Mouse (Mus musculus) left cerebral cortex, adult 8-10 months (tissue): ENCODE measurements around the gene Vps13d. TPM values are rescaled to one million over a fixed set of nuclear protein-coding genes. Genes with fewer than 3 reads are reported as not detected.

Experiments used
- DNase-seq, 2 experiments: peaks; one replicate each; pipeline ENCODE4 v3.0.0; 2022; ENCODE audit warnings: low spot score in 2 of 2
- total RNA-seq, 4 experiments: library from RNA; stranded (reverse); gene quantifications; 2 replicates each; pipeline ENCODE4 v1.2.4; 2022

Gene Vps13d
- total RNA-seq, 4 experiments from 2014 or later, result 57.5 to 69.7 (median 65.1) TPM

- no peak for DNase-seq
Observed at GRCm38 (mm10) chr4:144980811-144981551, 213.8 kb downstream of the Vps13d start.

DNA sequence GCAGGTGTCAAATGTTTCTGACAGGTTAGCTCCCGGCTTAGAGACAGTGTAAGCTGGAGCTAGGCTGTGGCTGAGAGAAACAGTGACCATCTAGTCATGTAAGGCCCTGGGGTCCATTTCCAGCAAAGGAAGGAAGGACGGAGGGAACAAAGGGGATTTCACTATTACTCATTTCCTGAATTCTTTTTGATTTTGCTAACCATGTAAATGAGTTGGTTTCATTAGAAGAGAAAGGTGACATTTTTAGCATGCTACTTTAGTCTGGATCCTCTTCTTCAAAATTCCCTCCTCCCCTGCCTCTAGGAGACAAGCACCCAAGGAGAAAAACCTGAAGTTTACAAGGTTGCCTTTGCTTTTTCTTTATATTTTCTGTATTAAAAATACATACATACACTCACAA, 214.7 kb downstream of the Vps13d start:
- no peak for DNase-seq

DNA sequence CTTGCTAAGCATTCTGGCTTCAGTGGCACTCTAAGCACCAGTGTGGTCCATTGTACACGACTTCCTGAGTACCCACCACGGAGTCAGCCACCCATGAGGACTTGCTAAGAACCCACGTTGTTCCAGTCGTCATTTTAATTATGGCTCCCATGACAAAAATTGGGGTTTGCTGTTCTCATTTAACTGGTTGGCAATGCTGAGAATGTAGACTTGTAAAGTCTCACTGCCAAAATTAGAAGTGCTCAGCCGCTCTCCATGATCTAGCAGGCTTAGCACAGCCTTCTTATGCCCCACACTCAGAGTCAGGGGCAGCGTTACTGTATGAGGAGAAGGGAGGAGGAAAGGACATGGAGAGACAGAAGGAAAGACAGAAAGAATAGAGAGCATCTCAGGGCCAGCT, 216.8 kb downstream of the Vps13d start:
- DNase-seq, result no peak

GRCm38 (mm10) chr4:144977057-144977456, 217.7 kb downstream of the Vps13d start:
- DNase-seq, result no peak

DNA sequence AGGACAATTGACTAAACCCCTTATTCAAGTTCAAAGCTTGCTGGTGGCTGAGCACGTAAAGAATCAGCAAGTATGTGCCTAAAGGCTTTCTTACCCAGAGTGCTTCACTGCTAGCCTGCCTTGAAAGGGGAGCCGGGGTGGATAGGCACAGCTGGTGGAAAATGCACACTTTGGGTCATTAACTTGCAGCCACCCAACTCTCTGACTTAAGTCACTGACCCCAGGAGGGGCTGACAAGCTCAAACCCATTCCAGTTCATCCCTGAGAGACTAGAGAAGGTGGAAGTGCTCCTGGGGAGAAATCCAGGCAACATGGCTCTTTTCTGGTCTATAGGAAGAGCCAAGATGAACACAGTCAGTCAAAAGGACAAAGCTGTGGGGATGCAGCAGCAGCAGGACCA, 219.3 kb downstream of the Vps13d start:
- no peak for DNase-seq

GRCm38 (mm10) chr4:144974458-144974857, 220.3 kb downstream of the Vps13d start:
- DNase-seq, result no peak

DNA sequence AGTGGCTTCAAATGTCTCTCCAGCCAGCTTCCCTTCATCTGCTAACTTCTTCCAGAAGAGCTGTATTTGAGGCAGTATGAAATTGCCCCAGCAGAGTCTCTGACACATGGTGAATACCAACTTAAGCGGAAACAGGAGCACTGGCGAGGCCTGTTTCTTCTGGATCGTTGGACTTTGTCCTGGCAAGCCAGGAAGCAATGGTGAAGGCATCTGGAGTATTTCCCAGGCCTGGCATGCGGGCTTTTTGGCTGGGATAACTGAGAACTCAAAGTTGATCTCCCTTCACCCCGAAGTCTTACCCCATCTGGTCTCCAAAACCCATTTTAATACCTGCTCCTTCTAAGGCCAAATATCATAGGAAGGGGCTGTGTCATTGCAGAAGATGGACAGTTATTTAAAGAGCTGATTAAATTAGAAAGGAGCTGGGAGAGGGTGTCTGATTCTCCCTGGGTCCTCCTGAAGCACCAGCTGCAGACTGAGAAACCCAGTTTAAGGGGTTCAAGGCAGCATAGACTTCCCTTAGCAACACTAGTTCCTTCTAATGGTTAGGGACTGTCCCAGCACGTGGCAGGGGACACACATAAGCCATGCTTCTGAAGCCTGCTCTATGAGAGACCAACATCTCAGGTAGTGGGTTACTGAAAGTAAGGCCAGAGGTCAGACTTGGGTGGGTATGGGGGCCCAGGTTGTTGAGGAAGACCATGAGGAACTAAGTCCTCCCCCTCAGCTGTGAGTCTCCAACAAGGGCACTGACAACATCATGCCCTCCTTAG, 221.7 kb downstream of the Vps13d start:
- no peak for DNase-seq

DNA sequence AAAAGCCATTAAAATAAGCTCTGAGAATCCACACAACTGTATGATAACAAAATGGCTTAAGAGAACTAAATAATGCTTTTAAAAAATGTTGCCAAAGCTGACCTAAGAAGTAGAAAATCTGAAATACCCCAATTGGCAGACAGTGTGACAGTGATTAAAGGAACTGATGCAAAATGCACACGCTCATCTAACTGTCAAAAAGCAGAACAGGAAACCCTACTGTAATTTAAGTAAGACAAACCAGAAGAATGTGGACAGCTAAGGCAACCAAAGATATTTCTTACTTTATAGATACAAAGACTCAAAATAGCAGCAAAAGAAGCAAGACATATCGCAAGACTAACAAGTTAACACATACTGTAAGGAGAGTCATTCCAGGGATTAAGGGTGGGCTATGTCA, 223.8 kb downstream of the Vps13d start:
- no peak for DNase-seq

- no peak for DNase-seq
Observed at GRCm38 (mm10) chr4:144969030-144969429, 225.8 kb downstream of the Vps13d start.

DNA sequence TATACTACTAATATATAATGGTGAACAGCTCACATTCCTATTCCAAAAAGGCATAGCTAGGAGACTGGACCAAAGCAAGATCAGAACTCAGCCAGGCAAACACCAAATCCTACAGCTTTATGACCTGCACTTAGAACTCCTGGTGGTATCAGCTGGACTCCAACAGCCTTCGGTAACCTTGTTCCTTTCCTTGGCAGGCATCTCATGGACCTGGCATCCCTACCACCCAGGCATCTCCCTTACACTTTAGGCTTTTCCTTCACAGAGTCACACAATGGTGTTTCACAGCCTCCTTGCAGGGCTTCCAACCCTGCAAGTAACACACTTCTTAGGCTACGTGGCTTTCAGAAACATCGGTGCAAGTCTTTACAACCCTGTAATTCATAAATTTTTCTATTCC, 226.4 kb downstream of the Vps13d start:
- no peak for DNase-seq

DNA sequence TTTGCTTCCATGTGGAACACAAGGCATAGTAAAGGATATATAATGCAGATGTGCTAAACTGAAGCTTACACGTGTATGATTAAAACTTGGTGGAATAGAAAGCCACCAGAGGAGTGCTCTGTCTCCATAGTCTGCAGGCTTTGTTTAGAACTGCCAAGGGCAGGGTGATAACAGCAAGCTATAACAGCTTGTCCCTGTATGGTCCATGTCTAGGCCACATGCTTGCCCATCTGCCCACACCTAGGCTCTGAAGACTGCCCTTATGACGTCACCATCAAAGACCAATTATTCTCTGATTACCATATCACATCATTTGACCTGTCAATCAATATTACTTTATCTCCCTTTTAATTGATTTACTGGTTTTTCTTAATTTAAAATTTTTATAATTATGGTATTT, 229.6 kb downstream of the Vps13d start:
- DNase-seq, result no peak

- no peak for DNase-seq
Observed at GRCm38 (mm10) chr4:144961696-144962095, 233.1 kb downstream of the Vps13d start.

DNA sequence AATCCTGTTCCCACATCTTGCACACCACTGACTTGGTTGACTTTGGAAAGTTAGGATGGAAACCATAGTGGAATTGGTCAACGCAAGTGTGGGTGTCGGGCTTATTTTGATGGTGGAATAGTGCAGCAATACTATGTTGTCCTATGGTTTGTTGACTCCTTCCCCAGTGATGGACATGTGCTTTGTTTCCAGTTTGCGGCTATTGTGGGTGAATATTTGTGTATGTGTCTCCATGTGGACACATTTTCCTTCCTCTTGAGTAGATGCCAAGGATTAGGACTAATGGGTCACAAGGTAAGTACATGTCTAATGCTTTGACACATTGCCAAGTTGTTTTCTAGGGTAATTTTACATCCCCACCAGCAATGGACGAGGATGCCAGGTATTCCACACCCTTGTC, 233.6 kb downstream of the Vps13d start:
- no peak for DNase-seq

- DNase-seq, result no peak
Observed at GRCm38 (mm10) chr4:144960188-144960904, 234.5 kb downstream of the Vps13d start.

- no peak for DNase-seq
Observed at GRCm38 (mm10) chr4:144957721-144958120, 237.1 kb downstream of the Vps13d start.

DNA sequence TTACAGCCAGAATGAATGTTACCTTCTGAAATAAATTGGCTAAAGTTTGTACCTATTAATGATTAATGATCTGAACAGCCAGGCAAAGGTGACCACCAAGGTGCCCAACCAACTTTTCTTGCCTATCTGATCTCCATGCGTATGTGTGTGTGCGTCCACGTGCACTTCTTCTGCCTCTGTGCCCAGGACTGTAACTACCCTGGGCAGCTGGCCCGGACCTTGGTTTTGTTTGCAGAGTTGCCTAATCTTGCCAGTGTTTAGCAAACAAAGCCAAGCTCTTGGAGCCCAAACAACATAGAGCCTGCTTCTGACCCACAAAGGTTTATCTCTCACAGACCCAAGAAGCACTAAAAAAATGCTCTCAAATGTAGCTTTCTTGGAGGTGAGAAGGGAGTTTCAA, 237.6 kb downstream of the Vps13d start:
- no peak for DNase-seq

DNA sequence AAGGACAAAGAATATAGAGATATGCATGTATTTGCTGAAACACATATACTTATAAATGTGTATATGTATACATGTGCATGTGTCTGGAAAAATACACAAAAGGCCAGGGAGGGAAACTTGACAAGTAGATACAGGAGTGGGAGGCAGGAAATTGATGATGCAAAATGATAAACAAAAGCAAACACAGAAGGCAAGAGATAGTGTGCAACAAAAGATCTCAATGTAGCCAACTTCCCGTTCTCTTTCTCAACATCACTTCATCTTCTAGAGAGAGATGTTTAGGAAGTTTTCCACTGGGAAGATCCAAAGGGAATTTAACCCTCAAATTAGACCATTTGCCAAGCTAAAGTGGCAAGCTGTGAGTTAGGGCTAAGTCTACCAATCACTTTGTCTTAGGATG, 238.5 kb downstream of the Vps13d start:
- no peak for DNase-seq

- no peak for DNase-seq
Observed at GRCm38 (mm10) chr4:144955863-144956262, 238.9 kb downstream of the Vps13d start.

DNA sequence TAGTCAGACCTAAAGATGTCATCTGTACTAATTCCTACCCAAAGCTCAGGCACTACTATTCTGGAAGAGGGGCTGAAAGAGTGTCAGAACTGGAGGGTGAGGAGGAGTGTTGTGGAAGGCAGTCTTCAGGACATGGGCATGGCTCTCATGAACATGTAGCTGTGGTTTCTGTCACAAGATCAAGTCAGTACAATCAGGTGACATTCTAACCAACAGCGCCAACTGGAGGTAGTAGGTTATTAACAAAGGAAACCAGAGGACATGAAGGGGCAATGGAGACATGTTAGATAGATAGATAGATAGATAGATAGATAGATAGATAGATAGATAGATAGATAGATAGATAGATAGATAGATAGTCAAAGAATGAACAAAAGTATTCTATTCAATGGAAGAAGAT, 241.4 kb downstream of the Vps13d start:
- DNase-seq, result no peak

DNA sequence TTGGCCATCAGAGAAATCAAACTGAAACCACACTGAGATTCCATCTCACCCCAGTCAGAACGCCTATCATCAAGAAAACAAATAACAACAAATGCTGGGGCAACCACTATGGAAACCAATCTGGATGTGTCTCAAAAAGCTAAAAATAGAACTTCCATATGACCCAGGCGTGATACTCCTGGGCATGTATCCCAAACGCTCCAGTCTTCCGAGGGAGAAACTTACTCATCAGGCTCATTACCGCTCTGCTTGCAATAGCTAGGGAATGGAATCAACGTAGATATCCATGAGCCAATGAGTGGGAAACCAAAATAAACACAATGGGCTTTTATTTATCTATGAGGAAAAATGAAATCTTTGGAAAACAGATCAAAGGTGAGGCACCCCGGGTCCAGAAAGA, 242.9 kb downstream of the Vps13d start:
- DNase-seq, result no peak

DNA sequence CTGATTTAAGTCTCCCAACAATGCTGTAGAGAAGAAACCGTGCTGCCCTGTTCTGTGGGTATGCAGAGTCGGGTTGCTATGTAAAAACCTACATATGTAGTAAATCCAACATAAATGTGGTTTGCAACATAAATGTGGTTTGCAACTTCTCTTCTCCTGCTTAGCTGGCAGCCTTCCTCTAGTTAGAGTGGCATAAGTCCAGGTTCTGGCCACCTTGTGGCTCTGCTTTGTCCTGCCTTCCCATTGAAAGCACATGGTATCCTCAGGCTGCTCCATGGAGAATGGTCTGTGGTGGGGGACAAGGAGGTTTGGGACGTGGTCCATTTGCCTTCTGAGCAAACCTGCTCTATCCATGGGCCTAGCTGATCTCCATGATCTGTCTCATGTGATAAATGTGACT, 243.9 kb downstream of the Vps13d start:
- no peak for DNase-seq

GRCm38 (mm10) chr4:144950327-144950711, 244.5 kb downstream of the Vps13d start:
- no peak for DNase-seq
